Mouse (Mus musculus): ENCODE measurements around the gene C2cd3.

The C2cd3 gene

GRCm38 (mm10) chr7:100402715-100403114 lies 30.7 kb downstream of the C2cd3 start:
- no peak for DNase-seq (ENCODE audit: low spot score)

GRCm38 (mm10) chr7:100407677-100408076 lies 35.6 kb downstream of the C2cd3 start:
- DNase-seq (ENCODE audit: low spot score): no peak

- DNase-seq (ENCODE audit: low spot score): no peak
Measured at GRCm38 (mm10) chr7:100408684-100409083, 36.7 kb downstream of the C2cd3 start.

DNA sequence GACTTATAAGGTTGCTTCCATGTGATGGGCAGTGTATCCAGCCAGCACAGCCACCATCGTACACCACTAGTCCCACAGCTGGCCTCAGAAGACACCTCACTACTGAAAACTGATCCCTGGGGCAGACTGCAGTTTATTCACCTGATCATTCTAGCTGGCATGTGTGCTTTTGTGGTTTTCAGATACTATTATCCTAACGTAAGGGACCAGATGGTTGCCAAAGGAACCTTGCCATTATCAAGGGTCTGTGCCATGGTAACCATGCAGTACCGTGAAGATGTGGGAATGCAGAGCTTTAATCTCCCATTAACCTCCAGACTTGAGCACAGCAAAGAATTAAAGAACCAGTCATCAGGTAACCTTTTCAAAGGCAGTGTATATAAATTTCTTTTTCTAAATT lies 53.8 kb downstream of the C2cd3 start:
- DNase-seq (ENCODE audit: low spot score): no peak

GRCm38 (mm10) chr7:100429102-100429501 lies 57.1 kb downstream of the C2cd3 start:
- peak; percentile 58 for DNase-seq (ENCODE audit: low spot score)

GRCm38 (mm10) chr7:100429911-100430310 lies 57.9 kb downstream of the C2cd3 start:
- DNase-seq (ENCODE audit: low spot score): no peak

- DNase-seq (ENCODE audit: low spot score): no peak
Measured at GRCm38 (mm10) chr7:100431103-100431502, 59.1 kb downstream of the C2cd3 start.

GRCm38 (mm10) chr7:100433295-100433694 lies 61.3 kb downstream of the C2cd3 start:
- DNase-seq (ENCODE audit: low spot score): no peak

- DNase-seq (ENCODE audit: low spot score): no peak
Measured at GRCm38 (mm10) chr7:100443728-100444127, 71.7 kb downstream of the C2cd3 start.

GRCm38 (mm10) chr7:100446271-100446670 lies 74.2 kb downstream of the C2cd3 start:
- DNase-seq (ENCODE audit: low spot score): no peak

DNA sequence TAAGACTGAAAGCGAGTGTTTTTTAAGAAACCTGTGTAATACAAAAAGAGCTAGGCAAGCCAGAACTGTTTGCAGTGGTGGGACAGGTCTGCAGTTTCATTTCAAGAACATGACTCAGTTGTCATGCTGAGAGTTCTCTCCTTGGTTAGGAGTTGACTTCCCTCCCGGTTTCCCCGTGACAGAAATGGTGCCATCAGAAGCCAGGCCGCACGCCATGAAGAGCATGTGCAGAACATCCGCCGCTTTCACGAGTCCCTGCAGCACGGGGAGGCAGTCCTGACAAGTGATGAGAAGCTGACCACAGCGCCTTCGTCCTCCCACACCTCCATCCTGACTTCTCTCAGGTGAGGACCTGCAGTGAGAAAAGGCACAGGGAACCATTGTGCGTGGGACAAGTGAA lies 76.5 kb downstream of the C2cd3 start:
- no peak for DNase-seq (ENCODE audit: low spot score)

DNA sequence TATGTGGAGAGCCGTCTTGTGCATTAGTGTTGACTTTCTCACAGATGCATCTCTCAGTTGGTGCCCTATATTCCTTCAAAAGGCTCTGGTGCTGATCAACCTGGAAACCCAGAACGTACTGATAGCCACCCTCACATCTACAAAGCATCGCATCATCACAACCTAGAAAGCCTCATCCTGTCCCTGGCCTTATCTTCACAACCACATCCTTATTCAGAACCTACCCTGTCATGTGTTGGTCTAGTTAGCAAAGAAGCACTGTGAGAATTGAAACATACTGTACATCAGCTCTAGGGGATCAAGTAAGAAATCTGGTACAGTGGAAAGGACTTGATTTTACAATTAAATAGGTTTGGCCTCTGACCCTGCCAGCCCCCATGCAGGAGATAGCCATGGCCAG lies 77.0 kb downstream of the C2cd3 start:
- no peak for DNase-seq (ENCODE audit: low spot score)

GRCm38 (mm10) chr7:100458153-100458552 lies 86.1 kb downstream of the C2cd3 start:
- no peak for DNase-seq (ENCODE audit: low spot score)

GRCm38 (mm10) chr7:100459862-100460261 lies 87.8 kb downstream of the C2cd3 start:
- no peak for DNase-seq (ENCODE audit: low spot score)

DNA sequence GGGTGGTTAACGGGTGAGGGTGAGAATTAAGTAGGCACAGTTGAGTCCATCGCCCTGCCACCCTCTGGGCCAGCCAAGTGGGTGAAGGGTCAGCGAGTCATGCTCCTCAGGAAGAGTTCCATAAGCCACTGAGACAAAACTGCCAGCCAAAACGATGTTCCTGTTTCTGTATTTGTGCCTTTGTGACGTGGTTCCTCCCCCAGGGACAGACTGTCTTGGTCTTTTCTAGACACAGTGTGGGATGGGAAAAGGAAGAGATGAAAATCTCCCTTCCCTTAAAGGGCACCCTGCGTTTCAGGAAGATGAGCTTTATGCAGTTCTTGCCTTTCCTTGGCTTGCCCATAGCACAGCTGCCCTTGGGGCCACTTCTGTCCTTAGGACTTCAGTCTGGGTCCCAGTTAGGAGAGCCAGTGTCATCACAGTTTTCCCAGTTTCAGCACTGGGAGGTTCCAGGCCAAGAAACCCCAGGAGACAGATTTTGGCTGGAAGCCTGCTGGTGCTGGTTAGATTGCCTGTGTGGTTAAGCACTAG lies 89.7 kb downstream of the C2cd3 start:
- no peak for DNase-seq (ENCODE audit: low spot score)

GRCm38 (mm10) chr7:100463194-100463593 lies 91.2 kb downstream of the C2cd3 start:
- DNase-seq (ENCODE audit: low spot score): peak; percentile 14

DNA sequence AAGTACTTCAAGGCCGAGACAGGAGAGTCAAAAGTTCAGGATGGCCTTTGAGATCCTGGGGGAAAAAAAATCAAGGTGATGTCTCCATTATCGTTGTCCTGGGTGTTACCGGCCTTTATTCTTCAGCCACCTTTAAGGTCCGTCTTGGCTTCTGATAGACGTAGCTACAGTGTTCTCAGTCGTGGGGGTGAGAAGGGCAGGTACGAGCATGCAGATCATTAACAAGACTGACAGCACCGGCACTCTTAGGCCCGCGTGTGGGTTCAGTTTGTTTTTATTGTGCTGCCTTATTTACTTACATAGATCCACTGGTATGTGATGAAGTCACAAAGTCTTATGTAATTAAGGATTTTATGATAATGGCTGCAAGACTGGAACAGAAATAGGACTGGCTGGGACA lies 91.7 kb downstream of the C2cd3 start:
- DNase-seq (ENCODE audit: low spot score): no peak

- DNase-seq (ENCODE audit: low spot score): no peak
Measured at GRCm38 (mm10) chr7:100464248-100464647, 92.2 kb downstream of the C2cd3 start.

DNA sequence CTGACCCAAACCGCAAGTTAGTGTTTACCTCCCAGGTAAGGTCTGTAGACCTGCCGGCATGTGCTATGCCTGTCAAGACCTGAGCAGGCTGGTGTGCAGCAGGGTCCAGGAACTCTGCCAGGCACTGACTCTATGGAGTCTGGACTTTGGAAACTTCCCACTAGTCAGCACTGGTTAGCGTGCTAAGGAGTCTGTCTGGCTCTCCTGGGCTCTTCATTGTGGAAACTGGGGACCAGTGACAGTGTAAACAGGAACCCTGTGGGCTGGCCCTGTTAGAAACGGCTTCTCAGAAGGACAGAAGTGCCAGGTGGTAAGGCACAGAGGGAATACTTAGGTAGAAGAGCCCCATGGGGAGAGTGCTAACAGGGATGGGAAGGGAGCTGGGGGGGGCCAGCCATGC lies 93.2 kb downstream of the C2cd3 start:
- DNase-seq (ENCODE audit: low spot score): no peak

GRCm38 (mm10) chr7:100465656-100466309 lies 93.8 kb downstream of the C2cd3 start:
- no peak for DNase-seq (ENCODE audit: low spot score)

DNA sequence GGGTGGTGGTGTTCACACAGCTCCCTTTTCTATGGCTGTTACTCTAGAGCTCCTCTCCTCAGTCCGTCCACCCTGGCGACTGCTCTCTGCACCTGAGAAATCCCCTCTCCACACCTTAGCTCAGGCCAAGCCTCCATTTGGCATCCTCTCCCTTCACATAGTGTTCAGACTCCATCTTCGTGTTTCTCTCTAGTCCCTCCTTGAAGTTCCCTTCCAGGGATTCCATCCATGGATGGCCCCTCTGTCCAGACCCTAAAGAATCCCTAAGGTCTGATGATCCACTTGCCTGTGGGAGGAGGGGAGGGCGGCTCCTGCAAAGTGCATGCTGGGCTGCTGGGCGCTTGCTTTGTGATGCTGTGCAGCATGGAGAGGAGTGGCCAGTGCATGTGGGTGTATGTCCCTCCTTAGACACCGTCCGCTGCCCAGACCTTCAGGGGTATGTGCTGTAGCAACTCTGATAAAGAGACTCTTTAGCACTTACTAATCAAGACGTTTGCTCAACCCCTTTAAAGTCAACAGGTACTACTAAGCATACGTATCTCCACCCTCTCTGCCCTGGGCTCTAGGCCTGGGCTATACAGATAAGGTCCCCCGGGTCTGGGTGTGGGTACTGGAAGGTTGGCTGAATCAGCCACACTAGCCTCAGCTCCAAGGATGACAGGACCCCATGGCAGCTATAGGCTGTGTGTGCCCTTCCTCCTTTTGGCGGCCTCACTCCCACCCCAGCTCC lies 94.9 kb downstream of the C2cd3 start:
- DNase-seq (ENCODE audit: low spot score): peak; percentile 16

DNA sequence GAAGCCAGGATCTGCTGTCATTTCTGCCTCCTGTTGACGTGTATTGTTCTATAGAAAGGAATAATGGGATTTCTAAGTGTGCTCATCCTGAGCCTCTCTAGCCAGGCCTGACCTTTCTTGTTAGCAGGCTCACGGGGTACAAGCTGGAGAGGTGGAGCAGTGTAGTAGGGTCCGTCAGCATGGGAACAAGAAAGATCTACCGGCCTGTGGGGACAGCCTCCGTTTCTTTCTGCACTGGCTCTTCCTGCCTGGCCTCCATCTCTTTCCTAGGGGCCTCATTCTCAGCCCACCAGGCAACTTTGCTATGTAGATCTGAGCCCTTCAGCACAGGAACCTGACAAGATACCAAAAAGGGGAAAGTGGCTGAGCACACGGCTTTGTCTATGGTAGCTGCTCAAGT lies 96.7 kb downstream of the C2cd3 start:
- no peak for DNase-seq (ENCODE audit: low spot score)

DNA sequence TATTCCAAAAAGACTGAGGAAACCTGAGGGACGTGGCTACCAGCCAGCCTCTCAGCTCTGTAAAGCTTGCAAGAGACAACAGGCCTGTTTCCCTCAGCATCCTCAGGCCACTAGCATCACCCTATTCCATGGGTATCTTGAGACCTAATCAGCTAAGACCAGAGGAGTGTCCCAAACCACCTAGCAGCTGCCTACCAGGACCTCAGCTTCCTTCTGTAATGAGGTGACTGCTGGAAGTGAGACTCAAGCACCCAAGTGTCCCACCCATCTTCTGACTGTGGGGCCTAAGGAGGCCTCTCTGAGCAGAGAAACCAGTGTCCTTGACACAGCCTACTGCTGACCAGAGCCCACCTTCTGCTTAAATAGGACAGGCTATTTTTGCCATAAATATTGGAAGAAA lies 97.5 kb downstream of the C2cd3 start:
- DNase-seq (ENCODE audit: low spot score): no peak

Data from embryo, embryonic 10 days (tissue).